Mouse (Mus musculus) spleen, adult 2 months (tissue): Measurements from ENCODE around the gene Ccdc97. TPM values are rescaled to one million over a fixed set of nuclear protein-coding genes. Genes with fewer than 3 reads are reported as not detected.
A peak's percentile ranks its signal among the peaks of the same experiment; 100 is the strongest.

Source experiments
- DNase-seq, 2 experiments: peaks; one replicate each; pipeline versions ENCODE4 v3.0.0 to v3.0.0-alpha.2; 2012 to 2021; ENCODE audit warnings: low spot score in 2 of 2, low read depth in 1 of 2
- H3K27ac ChIP-seq: fragments of 200-500 bp; 2 replicates; pipeline ENCODE4 v1.5.1; 2012; ENCODE audit warnings: low read length, inconsistent platforms; ENCODE audit not compliant: insufficient read depth
- H3K27me3 ChIP-seq: fragments of 200-500 bp; 2 replicates; pipeline ENCODE4 v1.6.1; 2012; ENCODE audit warnings: mild to moderate bottlenecking, moderate library complexity, low read length, inconsistent platforms; ENCODE audit not compliant: control insufficient read depth, insufficient read depth
- H3K36me3 ChIP-seq: fragments of 200-500 bp; 2 replicates; pipeline ENCODE4 v1.6.1; 2012; ENCODE audit warnings: mild to moderate bottlenecking, low read length, inconsistent platforms; ENCODE audit not compliant: control insufficient read depth, insufficient read depth
- H3K4me1 ChIP-seq: fragments of 200-500 bp; 2 replicates; pipeline ENCODE4 v1.6.1; 2011; ENCODE audit warnings: inconsistent platforms; ENCODE audit not compliant: control insufficient read depth, insufficient read depth, insufficient read length
- H3K4me3 ChIP-seq: fragments of 200-500 bp; 2 replicates; pipeline ENCODE4 v1.5.1; 2011; ENCODE audit warnings: mild to moderate bottlenecking, inconsistent platforms; ENCODE audit not compliant: insufficient read depth, insufficient read length; ENCODE audit errors: extremely low read depth
- CTCF ChIP-seq: fragments of 200-500 bp; IDR thresholded peaks from 2 replicates; pipeline ENCODE4 v1.5.1; 2011; ENCODE audit warnings: mild to moderate bottlenecking, inconsistent platforms; ENCODE audit not compliant: insufficient read depth, insufficient read length, insufficient replicate concordance; ENCODE audit errors: extremely low read depth
- POLR2A ChIP-seq: fragments of 200-500 bp; IDR thresholded peaks from 2 replicates; pipeline ENCODE4 v1.6.1; 2011; ENCODE audit warnings: low read depth, low read length, inconsistent platforms
- WGBS: fragments of 180-500 bp; shearing (Covaris S2); methylation state at CpG from one replicate; pipeline ENCODE4 v1.1.7; 2018; 5-methylcytosine and 5-hydroxymethylcytosine counted together
- polyA plus RNA-seq: library from polyadenylated mRNA; depleted of rRNA; stranded (reverse); fragments of >200 nt; gene quantifications from 2 replicates; pipeline ENCODE4 v1.2.3, GENCODE M21; 2012

Gene Ccdc97
- polyA plus RNA-seq, 1 experiment = 81.5 TPM

DNA sequence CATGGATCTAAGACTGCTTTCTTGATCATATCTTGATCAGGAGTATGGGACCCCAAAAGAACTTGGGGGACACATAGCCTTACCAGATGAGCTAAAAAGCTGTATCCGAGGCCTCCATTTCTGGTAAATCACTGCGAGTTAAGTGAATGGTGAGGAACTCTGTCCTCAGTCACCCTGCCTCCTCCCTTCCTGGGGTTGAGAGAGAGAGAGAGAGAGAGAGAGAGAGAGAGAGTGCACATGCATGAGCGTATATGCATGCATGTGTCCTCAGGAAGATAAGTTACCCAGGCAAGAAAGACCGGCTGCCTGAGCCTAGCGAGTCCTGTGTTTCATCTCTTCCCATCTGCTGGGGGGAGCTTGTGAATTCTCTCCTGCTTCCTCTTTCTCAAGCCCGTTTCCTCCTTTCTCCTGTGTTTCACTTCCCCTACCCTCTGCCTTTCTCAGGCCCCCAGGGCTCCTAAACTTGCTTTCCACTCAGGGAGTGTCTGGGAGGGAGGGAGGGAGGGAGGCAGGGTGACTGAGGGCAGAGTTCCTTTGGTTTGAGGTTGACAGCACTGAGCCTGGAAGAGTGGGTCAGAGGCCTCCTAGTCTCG lies 12.2 kb downstream of the Ccdc97 start:
- peaks cover 23% of the 10 kb centered on the region for H3K36me3 ChIP-seq
- DNase-seq = peak in 1 of 2 experiments; percentile 25
- H3K4me1 ChIP-seq = peaks cover 47% of the 10 kb centered on the region
- H3K27ac ChIP-seq = peak overlapping the region; percentile 70
- no peaks in the 10 kb centered on the region for H3K27me3 ChIP-seq
- H3K4me3 ChIP-seq = no peak overlapping the region
- 26% methylated on average over 7 of the region's 7 CpGs for WGBS
- TF ChIP-seq CTCF = no peak
- TF ChIP-seq POLR2A = no peak

DNA sequence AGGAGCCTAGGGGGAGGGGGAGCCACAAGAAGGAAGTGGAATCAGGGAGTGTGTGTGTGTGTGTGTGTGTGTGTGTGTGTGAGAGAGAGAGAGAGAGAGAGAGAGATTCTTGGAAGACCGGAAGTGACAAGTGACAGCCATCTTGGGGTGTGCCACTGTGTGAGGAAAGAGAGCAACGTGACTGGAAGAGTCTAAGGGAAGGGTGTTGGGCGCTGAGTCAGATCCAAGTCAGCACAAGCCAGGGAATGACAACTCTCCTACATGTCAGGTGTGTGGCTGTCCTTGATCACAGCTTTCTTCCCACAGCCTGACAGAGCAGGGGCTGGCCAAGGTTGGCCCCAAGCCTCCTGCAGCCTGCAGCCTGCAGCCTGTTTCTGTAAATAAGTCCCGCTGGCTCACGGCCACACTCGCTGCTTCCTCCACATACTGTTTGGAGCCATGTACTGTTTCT lies 13.1 kb downstream of the Ccdc97 start:
- H3K27me3 ChIP-seq = no peaks in the 10 kb centered on the region
- H3K27ac ChIP-seq = peak overlapping the region; percentile 49
- H3K4me3 ChIP-seq = no peak overlapping the region
- WGBS = 57% methylated on average over 6 of the region's 6 CpGs
- peaks cover 29% of the 10 kb centered on the region for H3K36me3 ChIP-seq
- DNase-seq = no peak
- peaks cover 41% of the 10 kb centered on the region for H3K4me1 ChIP-seq
- TF ChIP-seq CTCF (no peak), POLR2A (no peak)

DNA sequence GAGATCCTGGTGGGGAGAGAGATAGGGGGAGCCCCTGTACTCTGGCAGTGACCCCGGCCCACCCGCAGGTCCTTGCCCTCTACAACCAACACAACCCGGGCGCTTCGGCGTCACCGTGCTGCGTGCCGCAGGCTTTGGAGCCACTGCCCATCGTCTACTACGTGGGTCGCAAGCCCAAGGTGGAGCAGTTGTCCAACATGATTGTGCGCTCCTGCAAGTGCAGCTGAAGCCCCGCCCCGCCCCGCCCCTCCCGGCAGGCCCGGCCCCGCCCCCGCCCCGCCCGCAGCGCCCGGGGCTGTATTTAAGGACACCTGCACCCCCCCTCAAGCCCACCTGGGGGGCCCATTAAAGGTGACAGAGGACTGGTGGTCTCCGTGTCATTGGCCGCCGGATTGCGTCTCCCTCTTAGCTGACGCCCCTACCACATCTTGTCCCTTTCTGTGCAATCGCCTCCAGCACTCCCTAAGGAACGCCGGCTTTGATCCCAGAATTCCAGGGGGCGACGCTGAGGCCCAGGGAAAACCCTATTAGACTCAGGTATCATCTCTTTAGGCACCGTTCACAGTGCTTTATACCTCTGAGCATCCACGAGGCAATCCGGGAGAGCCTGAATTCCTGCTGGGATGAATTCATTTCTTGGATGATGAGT lies 14.0 kb downstream of the Ccdc97 start:
- H3K27me3 ChIP-seq = no peaks in the 10 kb centered on the region
- TF ChIP-seq POLR2A = no peak
- no peak for TF ChIP-seq CTCF
- 87% methylated on average over 35 of the region's 37 CpGs for WGBS

DNA sequence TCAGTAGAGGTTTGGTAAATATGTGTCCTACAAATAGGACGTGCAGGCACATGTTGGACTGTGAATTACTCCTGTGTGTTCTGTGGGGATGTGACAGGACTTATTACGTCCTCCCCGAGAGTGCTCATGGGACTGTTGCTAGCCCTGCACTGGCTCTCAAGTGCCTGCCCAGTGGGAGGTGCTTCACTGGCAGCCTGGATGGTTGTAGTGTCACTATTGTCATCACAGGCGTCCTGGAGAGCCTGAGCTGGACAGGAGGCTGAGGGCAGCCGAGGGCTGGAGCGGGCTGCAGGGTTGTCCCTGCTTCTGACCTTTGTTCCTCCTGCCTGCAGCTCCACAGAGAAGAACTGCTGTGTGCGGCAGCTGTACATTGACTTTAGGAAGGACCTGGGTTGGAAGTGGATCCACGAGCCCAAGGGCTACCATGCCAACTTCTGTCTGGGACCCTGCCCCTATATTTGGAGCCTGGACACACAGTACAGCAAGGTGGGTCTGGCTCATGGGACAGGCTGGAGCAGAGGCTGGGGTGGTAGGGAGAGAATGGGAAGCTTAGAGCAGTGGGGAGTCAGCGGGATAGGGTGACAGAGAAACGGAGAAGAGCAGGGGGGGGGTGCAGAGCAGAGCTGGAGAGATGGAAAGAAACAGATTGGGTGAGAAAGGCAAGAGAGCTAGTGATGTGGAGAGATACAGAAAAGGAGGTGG lies 14.9 kb downstream of the Ccdc97 start:
- Histone ChIP-seq H3K4me1 (peaks cover 28% of the 10 kb centered on the region; the same call in 1 of the 2 replicates), H3K4me3 (no peak overlapping the region), H3K36me3 (peaks cover 36% of the 10 kb centered on the region), H3K27me3 (no peaks in the 10 kb centered on the region), H3K27ac (peak overlapping the region; percentile 3; the same call in 1 of the 2 replicates)
- WGBS = 88% methylated on average over 10 of the region's 10 CpGs
- no peak for TF ChIP-seq CTCF
- TF ChIP-seq POLR2A = no peak
- DNase-seq = no peak

More for the DNA sequence above, 14.0 kb downstream of the Ccdc97 start:
- Histone ChIP-seq H3K4me1 (peaks cover 32% of the 10 kb centered on the region), H3K4me3 (no peak overlapping the region), H3K27ac (peak overlapping the region; percentile 49; the same call in 1 of the 2 replicates), H3K36me3 (peaks cover 34% of the 10 kb centered on the region)
- DNase-seq = no peak

DNA sequence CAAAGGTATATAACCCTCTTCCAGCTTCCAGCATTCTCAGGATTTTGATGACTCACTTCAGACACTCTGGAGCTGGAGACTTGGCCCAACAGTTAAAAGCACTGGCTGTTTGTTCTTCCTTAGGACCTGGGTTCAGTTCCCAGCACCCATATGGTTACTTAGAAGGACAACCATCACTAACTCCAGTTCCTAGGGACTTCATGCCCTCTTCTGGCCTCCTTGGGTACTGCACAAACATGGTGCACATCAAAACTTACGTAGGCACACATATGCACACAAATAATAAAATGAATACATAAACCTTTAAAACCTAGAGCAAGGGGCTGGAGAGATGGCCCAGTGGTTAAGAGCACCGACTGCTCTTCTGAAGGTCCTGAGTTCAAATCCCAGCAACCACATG lies 16.5 kb downstream of the Ccdc97 start:
- no peak for DNase-seq
- Histone ChIP-seq H3K27ac (no peak overlapping the region), H3K4me3 (no peak overlapping the region), H3K4me1 (peaks cover 18% of the 10 kb centered on the region; the same call in 1 of the 2 replicates), H3K27me3 (no peaks in the 10 kb centered on the region), H3K36me3 (peaks cover 49% of the 10 kb centered on the region)
- TF ChIP-seq POLR2A = no peak
- no peak for TF ChIP-seq CTCF
- WGBS = 93% methylated on average over 2 of the region's 2 CpGs

DNA sequence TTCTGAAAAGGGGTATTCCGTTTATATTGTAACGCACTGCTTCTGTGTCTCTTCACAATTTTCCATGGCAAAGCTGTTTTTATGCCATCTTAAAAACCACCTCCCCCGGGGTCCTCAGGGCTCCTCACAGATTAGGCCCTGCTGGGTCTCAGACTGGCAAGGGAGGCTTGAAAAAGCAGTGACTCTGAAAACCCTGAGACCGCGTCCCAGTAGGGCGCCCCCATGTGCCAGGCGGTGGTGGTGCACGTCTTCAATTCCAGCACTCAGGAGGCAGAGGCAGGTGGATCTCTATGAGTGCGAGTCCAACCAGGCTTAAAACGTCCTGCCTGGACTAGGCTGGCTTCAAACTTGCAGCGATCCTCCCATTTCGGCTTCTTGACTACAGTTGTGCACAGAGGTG lies 18.2 kb downstream of the Ccdc97 start:
- H3K27ac ChIP-seq = no peak overlapping the region
- DNase-seq = no peak
- H3K4me1 ChIP-seq = peaks cover 6% of the 10 kb centered on the region; the same call in 1 of the 2 replicates
- H3K27me3 ChIP-seq = no peaks in the 10 kb centered on the region
- H3K4me3 ChIP-seq = no peak overlapping the region
- WGBS = 95% methylated on average over 12 of the region's 12 CpGs
- TF ChIP-seq POLR2A (no peak), CTCF (peak; percentile 48; the same call in 1 of the 2 replicates)
- H3K36me3 ChIP-seq = peaks cover 61% of the 10 kb centered on the region
